Mouse (Mus musculus) skeletal muscle tissue, adult 2 months (tissue): ENCODE data around the gene Mamstr.

Source experiments
- DNase-seq: peaks from one replicate; pipeline ENCODE4 v3.0.0-alpha.2; 2012; ENCODE audit warnings: low read depth, low spot score

Gene Mamstr

DNA sequence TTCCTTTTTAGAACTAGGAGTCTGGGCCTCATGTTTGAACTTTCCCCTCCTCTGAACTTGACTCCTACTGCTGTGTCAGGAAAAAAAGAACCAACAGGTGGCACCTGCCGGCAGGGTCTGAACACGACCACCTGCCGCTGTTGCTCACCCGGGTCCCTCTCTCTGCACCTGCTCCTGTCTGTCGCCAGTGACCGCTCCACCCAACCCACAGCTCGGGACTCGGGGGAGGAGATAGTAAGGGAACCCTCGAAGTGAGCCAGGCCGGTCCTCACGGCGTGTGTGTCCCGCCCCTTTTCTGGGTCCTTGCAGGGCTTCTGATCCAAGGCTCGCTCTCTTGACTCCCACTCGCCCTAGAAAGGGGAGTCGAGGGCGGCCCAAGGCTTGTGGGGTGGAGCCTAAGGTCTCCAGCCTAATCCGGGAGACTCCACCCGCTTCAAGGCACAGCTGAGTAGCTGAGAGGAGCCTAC lies at the start of gene Mamstr:
Mamstr (plus strand) TSS at position 417 of the 467 bp plus-strand sequence.
- DNase-seq = peak; percentile 97

DNA sequence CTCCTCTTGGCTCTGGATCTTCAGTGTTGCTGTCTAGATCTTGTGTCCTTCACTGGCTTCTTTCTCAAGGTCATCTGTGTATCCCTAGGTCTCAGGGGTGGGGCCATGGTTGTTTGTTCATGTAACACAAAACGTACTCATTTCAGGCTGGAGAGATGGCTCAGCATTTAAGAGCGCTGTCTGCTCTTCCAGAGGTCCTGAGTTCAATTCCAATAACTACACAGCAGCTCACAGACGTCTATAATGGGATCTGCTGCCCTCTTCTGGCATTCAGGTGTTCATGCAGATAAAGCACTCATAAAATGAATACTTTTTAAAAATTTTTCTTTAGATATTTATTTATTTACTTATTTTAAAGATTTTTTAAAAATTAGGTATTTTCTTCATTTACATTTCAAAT lies 48.9 kb upstream of the Mamstr start:
- no peak for DNase-seq

DNA sequence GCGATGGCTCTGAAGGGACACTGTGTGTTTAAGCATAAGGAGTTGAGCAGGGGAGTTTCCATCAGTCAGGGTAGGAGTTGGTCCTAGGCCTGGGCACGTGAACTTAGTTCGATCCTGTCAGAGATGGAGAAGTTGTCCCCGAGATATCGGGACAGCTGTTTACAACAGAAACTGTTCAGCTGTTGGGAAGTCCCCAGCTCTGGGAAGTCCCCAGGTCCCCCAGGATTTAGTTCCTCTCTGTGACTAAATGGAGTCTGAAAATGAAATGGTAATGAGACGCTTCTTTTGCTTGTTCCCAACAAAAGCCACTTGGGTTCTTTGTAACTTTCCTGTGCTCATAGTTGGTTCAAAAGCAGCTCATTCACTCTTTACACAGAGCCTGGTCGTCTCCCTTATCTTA lies 47.9 kb upstream of the Mamstr start:
- DNase-seq = no peak

DNA sequence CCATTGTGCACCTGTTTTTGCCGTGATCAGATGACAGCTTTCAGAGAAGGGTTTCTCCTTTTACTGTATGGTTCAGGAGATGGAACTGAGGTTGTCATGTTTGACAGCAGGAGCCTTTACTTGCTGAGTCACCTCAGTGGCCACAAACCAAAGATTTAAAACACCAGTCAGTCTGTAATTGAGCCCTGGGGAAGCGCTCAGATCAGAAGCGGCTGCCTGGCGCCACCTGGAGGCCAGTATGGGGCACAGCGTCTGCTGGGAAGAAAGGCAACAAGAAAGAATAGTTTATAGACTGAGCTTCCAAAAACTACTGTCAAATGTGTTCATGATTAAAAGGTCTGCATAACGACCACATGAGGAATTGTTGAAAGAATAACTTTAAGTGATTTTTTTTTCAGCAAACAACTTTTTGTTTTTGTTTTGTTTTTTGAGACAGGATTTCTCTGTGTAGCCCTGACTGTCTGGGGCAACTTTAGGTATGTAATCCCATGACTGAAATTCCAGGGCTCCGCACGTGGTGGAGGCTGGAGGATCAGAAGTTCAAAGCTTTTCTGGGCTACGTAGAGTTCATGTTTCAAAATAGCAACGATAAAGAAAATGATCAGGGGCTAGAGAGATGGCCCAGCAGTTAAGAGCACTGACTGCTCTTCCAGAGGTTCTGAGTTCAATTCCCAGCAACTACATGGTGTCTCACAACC lies 46.5 kb upstream of the Mamstr start:
- DNase-seq = peak; percentile 89

DNA sequence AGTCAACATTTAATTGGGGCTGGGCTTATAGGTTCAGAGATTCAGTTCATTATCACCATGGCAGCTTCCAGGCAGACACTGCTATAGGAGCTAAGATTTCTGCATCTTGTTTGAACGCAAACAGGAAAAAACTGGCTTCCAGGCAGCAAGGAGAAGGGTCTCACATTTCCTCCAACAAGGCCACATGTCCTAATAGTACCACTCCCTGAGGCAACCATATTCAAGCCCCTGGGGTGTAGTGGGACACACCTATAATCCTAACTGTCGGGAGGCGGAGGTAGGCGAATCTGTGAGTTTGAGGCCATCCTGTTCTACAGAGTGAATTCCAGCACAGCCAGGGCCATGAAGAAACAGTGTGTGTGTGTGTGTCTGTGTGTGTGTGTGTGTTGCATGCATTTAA lies 44.6 kb upstream of the Mamstr start:
- no peak for DNase-seq

DNA sequence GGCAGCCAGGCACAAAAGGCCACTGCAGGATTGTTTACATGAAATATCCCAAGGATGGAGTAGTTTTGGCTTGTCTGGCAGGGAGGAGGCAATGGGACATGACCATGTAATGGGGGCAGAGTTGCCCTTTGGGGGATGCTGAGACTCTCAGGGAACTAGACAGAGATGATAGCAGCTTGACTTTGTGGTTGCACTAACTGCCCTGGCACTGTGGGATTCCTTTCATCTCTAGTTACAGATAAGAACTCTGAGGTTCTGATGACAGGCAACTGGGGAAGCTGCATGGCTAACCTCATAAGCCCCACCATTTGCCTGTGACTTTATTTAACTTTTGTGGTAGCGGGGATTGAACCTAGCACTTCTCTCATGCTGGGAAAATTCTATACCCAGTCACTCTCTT lies 43.7 kb upstream of the Mamstr start:
- DNase-seq = no peak

DNA sequence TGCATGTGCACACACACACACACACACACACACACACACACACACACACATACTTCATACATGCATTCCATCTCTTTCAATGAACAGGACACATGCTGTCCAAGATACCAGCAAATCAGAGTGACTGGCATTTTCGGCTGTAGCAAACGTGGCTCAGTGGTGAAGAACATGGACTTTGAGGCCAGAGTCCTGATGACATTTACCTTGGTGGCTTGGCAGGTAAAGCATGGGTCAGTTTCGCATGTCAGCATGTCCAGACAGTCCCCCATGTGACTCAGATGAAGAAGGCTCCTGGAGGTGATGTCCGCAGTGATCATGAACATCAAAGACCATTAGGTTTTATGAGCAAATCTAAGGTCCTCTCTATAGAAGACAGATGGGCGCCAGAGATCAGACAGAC lies 42.8 kb upstream of the Mamstr start:
- no peak for DNase-seq

DNA sequence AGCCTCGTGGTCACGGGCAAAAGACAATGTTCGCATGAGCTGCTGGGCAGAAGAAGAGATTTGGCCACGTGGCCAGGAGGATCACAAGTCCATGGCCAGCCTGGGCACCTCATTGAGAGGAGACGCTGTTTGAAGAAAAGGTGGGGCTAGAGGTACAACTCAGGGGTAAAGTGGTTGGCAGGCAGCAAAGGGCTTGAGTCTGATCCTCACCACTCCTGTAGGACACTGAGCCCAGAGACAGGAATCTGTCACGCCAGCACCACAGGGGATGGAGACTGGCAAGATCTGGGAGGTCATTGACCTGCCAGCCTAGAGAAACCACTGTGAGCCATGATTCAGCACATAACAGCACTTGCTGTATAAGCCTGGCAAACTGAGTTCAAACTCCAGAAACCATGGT lies 42.2 kb upstream of the Mamstr start:
- no peak for DNase-seq

DNA sequence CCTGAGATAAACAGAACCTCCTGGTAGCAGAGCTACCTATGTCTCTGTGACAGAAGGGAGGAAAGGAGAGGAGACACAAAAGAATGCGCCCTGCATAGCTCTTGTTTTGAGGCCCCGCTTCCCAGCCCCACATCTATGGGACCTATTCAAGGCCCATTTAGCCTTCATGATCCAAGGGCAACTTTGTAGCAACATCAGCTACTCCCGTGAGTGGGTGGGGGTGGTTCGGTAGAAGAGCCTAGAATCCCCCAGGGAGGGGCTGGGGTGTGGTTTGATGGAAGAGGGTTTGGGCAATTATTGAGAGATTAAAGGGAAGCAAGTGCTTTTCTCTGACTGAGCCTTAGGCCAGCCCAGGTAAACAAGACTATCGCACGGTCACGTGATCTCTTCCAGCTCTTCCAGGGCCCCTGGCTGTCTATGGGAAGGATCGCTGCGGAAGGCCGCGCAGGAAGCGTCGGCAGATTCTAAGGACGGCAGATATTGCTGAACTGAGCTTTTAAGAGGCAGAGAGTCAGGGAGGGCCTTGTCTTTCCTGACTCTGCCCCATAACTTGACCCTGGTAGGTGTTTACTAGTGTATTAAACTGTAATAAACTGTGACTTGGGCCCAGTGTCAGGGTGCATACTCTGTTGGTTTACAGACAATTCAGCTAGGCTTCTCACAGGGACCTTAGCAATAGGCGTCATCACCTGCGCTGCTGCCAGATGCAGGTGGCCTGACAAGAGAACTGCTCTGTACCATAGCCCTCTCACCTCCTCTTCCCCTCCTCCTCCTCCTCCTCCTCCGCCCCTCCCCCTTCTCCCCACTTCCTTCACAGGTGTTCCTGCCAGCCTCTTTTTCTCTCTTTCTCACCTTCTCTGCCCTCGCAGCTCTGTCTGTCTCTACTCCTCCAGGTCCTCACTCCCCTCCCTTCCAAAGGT lies 40.6 kb upstream of the Mamstr start:
- no peak for DNase-seq

DNA sequence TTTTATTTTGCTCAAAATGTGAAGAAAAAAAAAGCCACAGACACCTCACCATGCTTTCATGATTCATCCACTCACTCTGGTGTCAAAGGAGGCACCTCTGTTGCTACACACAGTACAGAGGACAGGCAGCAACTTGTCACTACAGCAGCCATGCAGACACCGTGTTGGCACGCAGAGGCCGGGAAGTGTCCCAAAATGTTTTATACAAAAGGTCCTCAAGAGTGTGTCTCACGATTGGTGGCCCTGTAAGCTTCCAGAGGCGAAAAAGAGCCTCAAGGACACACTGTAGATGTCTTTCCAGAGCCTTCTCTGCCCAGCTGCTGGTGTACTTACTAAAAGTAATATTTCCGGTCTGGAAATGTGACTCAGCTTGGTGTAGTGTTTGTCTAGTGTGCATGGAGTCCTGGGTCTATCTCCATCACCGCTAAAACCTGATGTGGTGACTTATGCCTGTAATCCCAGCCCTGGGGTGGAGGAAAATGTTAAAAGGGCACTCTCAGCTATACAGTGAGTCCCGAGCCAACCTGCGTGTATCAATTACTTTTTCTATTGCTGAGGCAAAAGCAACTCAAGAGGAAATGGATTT lies 34.0 kb upstream of the Mamstr start:
- no peak for DNase-seq

DNA sequence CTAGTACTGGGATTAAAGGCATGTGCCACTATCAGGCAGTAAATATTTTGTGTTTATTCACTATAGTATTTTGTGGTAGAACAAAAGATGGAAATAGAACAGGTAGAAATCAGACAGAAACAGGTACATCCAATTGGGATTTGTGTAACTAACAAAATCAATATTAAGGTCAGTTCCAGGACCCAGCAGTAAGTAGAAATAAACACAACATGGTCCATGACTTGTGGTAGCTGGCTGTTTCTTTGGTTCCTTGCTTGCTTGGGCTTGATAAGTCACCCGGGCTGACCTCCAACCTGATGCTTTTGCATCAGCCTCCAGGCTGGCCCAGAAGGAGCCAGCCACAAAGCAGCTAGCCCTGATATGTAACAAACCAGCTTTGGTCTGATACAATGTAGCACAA lies 30.3 kb upstream of the Mamstr start:
- DNase-seq = no peak

DNA sequence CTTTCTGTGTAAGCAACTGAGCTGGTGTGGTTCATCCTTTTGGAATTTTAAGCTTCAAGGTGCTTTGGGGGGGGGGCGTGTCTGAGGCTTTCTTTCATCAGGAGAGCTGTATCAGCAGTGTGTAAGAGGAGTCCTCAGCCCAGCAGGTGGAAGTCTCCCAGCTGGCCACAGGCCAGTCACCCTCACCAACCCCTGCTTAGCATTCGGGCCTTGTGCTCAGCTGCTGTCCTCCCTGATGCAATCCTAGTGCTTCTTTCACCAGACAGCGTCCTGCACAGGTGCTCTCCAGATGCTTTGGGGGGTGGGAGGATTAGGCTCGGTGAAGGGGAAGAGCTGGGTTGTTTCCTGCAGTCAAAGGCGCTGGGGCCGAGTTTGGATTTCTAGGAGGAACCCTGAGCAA lies 23.5 kb upstream of the Mamstr start:
- peak; percentile 42 for DNase-seq

DNA sequence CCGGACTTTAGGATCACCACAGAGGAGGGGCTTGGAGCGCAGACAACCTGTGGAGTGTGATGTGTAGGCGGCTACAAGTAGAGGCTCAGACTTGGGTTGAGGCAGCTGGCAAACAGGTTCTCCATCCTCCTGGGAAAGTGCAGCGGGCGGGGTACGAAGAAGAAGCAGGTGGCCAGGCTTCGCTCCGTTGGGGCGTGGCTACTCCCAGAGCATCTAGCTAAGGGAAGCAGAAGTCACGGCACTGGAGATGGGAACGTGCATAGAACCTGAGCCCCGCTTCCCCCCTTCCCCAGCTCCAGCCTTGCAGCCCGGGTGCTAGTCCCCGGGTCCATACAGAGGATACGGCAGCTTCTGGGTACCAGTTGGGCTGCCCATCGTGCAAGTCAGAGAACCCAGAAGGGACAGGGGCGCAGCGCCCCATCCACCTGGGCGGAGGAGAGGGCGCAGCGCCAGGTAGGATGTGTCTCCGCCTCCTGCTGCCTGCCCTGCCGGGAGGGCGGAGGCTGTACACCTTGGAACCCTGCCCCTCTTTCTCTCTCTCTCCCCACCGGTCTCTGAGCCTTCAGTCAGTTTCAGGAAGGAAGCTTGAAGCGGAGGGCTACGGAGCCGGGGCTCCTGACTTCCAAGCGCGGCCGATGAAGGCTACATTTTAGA lies 22.6 kb upstream of the Mamstr start, which contains the start of gene Fut1:
Fut1 (plus strand) TSS at position 248 of the 654 bp plus-strand sequence.
- DNase-seq = no peak

DNA sequence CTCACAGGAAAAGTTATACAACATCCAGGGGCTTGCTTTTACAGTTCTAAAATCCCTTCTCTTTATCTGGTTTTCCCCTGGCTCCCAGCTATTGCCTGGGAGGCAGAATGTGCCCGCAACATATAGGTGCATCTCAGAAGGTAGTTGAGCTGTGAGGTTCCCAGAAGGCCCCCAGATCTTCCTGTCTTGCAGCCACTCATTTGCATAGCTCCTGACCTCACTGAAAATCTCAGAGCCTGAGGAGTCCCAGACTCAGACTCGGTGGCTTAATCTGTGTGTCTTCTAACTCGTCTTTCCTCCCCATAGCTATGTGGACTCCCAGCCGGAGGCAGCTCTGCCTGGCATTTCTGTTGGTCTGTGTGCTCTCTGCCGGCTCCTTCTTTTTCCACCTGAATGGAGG lies 21.5 kb upstream of the Mamstr start:
- DNase-seq = no peak

DNA sequence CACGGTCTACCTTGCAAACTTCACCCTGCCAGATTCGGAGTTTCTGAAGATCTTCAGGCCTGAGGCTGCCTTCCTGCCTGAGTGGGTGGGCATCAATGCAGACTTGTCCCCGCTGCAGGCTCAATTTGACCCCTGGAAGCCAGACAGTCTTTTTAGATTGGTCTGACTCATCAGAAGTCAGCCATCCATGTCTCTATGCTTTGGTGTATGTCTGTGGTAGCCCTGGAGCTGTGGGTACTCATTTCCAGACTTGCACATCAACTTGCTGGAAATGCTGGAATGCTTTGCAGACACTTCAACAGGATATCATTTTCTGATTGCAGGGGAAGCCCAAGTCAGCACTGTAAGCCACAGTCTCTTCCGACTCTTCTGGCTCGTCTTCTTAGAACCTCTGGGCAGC lies 20.2 kb upstream of the Mamstr start:
- no peak for DNase-seq

DNA sequence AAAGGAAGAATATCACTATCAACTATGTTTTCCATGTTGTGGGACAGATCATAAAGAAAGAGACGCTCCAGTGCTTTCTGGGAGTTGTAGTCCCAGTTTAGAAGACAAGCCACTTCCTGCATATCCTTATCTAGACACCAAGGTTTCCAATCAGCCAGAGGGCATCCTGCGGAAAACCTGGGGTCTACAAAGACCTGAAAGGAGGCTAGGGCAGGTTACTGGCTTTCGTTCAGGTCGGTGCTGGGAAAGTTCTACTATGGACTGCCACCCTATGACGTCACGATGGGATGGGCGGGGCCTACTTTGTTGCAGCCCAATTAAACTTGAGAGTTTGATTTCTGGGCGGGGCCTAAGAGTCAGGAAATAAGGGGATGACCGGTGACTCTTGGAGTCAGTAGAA lies 18.3 kb upstream of the Mamstr start, which contains the start of gene Izumo1:
Izumo1 (plus strand) TSS at position 369 of the 400 bp plus-strand sequence.
- no peak for DNase-seq

DNA sequence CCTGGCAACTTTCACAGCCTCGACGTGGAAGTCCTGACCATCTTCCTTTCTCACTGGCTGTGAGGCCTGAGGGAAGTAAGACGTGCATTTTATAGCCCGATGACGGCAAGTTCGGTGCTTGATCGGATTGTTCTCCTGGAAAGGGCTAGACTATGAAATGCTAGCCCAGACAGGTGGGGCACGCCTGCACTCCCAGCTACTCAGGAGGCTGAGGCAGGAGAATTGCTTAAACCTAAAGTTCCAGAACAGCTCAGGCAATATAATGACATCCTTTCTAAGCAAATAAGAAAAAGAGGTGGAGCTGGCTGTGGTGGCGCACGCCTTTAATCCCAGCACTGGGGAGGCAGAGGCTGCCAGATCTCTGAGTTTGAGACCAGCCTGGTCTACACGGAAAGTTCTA lies 16.3 kb upstream of the Mamstr start:
- DNase-seq = no peak

DNA sequence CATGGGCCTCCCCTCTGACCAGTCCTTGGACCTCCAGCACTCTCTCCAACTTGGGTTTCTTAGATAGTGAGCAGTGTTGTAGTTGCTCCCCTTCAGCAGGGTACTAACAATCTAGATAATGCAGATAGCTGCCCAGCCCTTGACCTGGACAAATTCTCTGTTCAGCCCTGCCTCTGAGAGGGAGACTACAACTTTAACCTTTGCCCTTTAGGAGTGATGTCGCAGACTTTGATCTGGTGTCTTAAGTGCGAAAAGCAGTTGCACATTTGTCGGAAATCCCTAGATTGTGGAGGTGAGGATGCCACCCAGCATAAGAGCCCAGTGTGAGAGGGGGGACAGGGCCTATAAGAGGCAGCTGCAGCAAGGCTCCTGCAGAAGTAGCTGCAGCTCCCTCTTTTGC lies 15.1 kb upstream of the Mamstr start:
- no peak for DNase-seq

DNA sequence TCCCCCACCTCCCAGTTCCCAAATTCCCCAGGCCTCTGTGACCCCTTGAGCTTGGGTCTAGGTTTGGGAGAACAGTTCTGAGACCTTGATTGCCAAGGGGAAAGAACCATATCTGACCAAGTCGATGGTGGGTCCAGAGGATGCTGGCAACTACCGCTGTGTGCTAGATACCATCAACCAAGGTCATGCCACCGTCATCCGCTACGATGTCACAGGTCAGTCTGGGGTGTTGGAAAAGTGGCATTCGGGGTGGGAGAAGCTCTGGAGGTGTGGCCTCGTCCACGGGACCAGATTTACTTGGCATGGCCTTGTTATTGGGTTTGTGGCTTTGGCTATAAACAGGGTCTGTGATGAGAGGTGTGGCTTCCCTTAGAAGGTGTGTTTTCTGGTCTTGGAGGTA lies 14.3 kb upstream of the Mamstr start:
- no peak for DNase-seq

DNA sequence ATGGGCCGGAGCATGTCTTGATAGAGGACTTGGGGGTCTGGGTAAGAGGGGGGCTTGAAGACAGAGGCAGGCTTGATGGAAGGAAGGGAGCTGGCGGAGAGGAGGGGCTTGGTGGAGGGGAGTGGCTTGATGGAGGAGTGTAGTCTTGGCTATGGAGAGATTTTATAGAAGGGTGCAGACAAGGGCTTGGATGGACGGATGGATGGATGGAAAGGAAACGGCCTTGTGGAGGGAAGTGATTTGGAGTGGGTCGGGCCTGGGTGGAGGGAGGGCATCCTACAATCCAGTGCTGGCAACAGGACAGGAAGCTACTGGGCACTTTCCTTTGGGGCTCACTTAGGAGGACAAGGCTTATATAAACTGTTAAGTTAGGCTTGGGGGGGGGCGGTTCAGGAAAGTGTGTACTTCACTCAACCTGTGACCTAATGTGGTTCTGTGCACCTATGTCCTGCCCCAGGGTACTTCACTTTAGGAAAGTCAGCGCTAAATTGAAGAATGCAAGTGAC lies 13.2 kb upstream of the Mamstr start:
- no peak for DNase-seq

DNA sequence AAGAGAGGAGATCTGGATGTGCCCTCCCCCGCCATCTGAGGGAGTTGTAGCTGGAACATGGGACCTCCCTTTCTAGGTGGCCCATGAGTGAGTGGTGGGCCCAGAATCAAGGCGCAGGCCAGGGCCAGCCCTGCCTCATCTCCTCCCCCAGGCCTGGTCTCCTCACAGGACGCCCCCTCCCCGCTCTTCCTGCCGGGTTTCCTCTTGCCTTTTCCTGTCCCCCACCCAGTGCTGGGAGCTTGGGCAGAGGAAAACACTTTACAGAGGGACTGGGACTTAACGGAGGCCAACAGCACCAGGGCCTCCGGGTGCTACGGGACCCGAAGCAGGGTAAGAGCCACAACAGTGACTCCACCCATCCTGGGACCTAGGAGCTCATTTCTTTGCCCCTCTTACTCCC lies 12.5 kb upstream of the Mamstr start, which contains the start of gene Rasip1:
Rasip1 (plus strand) TSS at position 228 of the 400 bp plus-strand sequence.
- DNase-seq = no peak
